Mouse (Mus musculus): Measurements from ENCODE around the gene Gm9046. TPM values are rescaled to one million over a fixed set of nuclear protein-coding genes. Genes with fewer than 3 reads are reported as not detected.

Gene Gm9046
- not detected in 2 replicates for polyA plus RNA-seq (2012; rRNA removed; ENCODE audit: low replicate concordance)

DNA sequence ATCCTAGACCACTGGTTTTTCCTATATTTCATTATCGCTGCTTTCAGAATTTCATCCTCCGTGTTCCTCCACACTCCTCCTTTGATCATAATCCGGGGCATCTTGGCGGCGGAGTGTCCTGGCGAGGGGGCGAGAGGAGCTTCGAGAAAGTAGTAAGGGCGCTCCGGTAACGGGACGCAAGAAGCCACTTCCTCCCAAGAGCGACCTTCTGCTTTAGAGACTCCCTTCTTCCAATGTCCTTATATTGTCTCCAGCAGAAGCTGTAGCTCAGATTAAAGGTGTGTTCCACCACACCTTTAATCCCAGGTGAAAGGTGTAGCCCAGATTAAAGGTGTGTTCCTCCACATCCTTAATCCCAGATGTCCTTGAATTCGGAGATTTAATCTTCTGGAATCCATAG, at the start of gene Gm9046:
Gene Gm9046, minus strand, starts transcription at position 101 of the 400 bp plus-strand sequence.

DNA sequence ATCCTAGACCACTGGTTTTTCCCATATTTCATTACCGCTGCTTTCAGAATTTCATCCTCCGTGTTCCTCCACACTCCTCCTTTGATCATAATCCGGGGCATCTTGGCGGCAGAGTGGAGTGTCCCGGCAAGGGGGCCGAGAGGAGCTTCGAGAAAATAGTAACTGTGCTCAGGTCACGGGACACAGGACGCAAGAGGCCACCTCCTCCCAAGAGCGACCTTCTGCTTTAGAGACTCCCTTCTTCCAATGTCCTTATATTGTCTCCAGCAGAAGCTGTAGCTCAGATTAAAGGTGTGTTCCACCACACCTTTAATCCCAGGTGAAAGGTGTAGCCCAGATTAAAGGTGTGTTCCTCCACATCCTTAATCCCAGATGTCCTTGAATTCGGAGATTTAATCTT, 10.9 kb upstream of the Gm9046 start, which contains the start of gene Gm9049:
Gene Gm9049, minus strand, starts transcription at position 101 of the 400 bp plus-strand sequence.

GRCm38 (mm10) chr10:118348579-118348978, 5.5 kb upstream of the Gm9046 start, which contains the start of gene Gm9048:
Gm9048 (minus strand) TSS chr10:118348679.

DNA sequence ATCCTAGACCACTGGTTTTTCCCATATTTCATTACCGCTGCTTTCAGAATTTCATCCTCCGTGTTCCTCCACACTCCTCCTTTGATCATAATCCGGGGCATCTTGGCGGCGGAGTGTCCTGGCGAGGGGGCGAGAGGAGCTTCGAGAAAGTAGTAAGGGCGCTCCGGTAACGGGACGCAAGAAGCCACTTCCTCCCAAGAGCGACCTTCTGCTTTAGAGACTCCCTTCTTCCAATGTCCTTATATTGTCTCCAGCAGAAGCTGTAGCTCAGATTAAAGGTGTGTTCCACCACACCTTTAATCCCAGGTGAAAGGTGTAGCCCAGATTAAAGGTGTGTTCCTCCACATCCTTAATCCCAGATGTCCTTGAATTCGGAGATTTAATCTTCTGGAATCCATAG, 5.3 kb downstream of the Gm9046 start, which contains the start of gene Gm9045:
Gene Gm9045, minus strand, starts transcription at position 101 of the 400 bp plus-strand sequence.

DNA sequence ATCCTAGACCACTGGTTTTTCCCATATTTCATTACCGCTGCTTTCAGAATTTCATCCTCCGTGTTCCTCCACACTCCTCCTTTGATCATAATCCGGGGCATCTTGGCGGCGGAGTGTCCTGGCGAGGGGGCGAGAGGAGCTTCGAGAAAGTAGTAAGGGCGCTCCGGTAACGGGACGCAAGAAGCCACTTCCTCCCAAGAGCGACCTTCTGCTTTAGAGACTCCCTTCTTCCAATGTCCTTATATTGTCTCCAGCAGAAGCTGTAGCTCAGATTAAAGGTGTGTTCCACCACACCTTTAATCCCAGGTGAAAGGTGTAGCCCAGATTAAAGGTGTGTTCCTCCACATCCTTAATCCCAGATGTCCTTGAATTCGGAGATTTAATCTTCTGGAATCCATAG, 10.7 kb downstream of the Gm9046 start, which contains the start of gene Gm9044:
Gene Gm9044, minus strand, starts transcription at position 101 of the 400 bp plus-strand sequence.

GRCm38 (mm10) chr10:118326869-118327268, 16.2 kb downstream of the Gm9046 start, which contains the start of gene Gm9040:
Gm9040 (minus strand) TSS chr10:118326969.

DNA sequence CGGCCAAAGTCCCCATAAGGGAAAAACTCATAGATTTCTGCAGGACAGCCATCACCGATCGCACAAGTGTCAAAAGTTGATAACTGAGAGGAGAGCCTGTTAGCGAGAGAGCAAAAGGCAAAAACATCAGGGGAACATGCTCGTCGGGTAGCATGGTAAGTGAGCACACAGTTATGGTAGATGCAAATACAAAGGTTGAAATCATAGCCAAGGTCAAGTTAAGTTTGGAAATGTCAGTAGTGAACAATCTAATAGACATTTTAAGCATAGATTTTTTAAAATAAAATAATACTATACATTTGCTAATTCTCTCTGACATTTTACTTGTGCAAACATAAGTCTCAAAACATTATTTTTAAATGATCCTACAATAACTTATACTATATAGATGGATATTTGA, 48.1 kb downstream of the Gm9046 start, which contains the start of gene Iltifb:
Gene Iltifb, minus strand, starts transcription at position 101 of the 400 bp plus-strand sequence.

Other genes with a start within 250 kb of the Gm9046 start
- 1.9 and 3.2 TPM in 2 replicates for gene Mdm1, start 201.4 kb downstream of the Gm9046 start, polyA plus RNA-seq (2012; rRNA removed; ENCODE audit: low replicate concordance)
- not detected in 2 replicates for gene Il22, start 138.3 kb downstream of the Gm9046 start, polyA plus RNA-seq (2012; rRNA removed; ENCODE audit: low replicate concordance)
- gene Gm32717, start 102.5 kb downstream of the Gm9046 start, polyA plus RNA-seq (2012; rRNA removed; ENCODE audit: low replicate concordance): not detected in 2 replicates
- gene Gm32802, start 84.6 kb downstream of the Gm9046 start, polyA plus RNA-seq (2012; rRNA removed; ENCODE audit: low replicate concordance): not detected in 2 replicates
- not detected in 2 replicates for gene Iltifb, start 48.2 kb downstream of the Gm9046 start, polyA plus RNA-seq (2012; rRNA removed; ENCODE audit: low replicate concordance)
- gene Gm9040, start 16.3 kb downstream of the Gm9046 start, polyA plus RNA-seq (2012; rRNA removed; ENCODE audit: low replicate concordance): not detected in 2 replicates
- gene Gm9044, start 10.8 kb downstream of the Gm9046 start, polyA plus RNA-seq (2012; rRNA removed; ENCODE audit: low replicate concordance): not detected in 2 replicates
- gene Gm9045, start 5.4 kb downstream of the Gm9046 start, polyA plus RNA-seq (2012; rRNA removed; ENCODE audit: low replicate concordance): 0.07 TPM in 1 of 2 replicates, not detected in the other
- not detected in 2 replicates for gene Gm9048, start 5.4 kb upstream of the Gm9046 start, polyA plus RNA-seq (2012; rRNA removed; ENCODE audit: low replicate concordance)
- 0.07 TPM in 1 of 2 replicates, not detected in the other for gene Gm9049, start 10.8 kb upstream of the Gm9046 start, polyA plus RNA-seq (2012; rRNA removed; ENCODE audit: low replicate concordance)
- gene Ifng, start 97.8 kb upstream of the Gm9046 start, polyA plus RNA-seq (2012; rRNA removed; ENCODE audit: low replicate concordance): 0.47 TPM in 1 of 2 replicates, not detected in the other

All from mammary gland, adult 2 months (tissue).